Mouse (Mus musculus) spleen, adult 2 months (tissue): ENCODE measurements at regions not wholly inside any gene's neighbourhood (a gene's known extent, or its start where the extent isn't known, plus 50 kb on each side); places are given as distances from the start of the nearest gene placed in this dataset.

ENCODE experiments used
- CTCF ChIP-seq: fragments of 200-500 bp; IDR thresholded peaks from 2 replicates; pipeline ENCODE4 v1.5.1; 2011; ENCODE audit warnings: mild to moderate bottlenecking, inconsistent platforms; ENCODE audit not compliant: insufficient read depth, insufficient read length, insufficient replicate concordance; ENCODE audit errors: extremely low read depth
- POLR2A ChIP-seq: fragments of 200-500 bp; IDR thresholded peaks from 2 replicates; pipeline ENCODE4 v1.6.1; 2011; ENCODE audit warnings: low read depth, low read length, inconsistent platforms

DNA sequence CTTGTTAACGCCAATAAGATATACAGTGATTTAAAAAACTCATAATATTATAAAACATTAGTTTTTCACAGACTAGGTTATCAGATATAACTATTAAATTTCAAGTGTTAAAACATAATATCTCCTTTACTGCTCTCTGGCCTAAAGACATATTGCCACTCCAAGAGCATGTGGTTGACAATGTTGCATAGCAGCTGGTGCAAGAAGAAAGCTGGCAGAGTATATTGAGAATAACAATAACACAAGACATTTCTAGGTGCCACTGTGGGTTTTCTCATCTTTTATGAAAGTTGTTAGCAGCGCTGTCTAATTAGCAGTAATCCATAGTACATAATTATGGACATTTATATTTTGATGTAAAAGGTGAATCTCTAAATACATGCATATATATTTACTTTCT lies 184.4 kb downstream of the Gm28710 start:
- TF ChIP-seq CTCF: no peak
- TF ChIP-seq POLR2A: no peak
